Comparison of ENCODE assay signal across 19 mouse cellular contexts in genomic region chr12:112903941-112904340, GRCm38 (mm10). TPM values are rescaled to one million over a fixed set of nuclear protein-coding genes. Genes with fewer than 3 reads are reported as not detected.
DNase-seq lines count a peak whose midpoint lies in the region; ATAC-seq and TF ChIP-seq lines count a peak whose summit lies in the region.
"Had no signal": no experiment of that assay in that cellular context is flagged by ENCODE, and none has a peak within 500 bp of the region (broad histone marks: within the 10 kb centered on the region; RNA-seq: fewer than 3 reads in every experiment).

No protein-coding gene starts in this region.

- no peaks in the 10 kb centered on the region for H3K27me3 ChIP-seq in forebrain, embryonic 14.5 days (replicated peaks; ENCODE audit: control insufficient read depth, insufficient read depth, low read length)
- H3K27me3 ChIP-seq in forebrain, embryonic 15.5 days, result no peaks in the 10 kb centered on the region
- no peaks in the 10 kb centered on the region for H3K27me3 ChIP-seq in kidney, embryonic 16.5 days (ENCODE audit: insufficient read depth, low read length)
- H3K27me3 ChIP-seq in midbrain, embryonic 14.5 days (ENCODE audit: control insufficient read depth, insufficient read depth, low read length), result no peaks in the 10 kb centered on the region
- H3K27me3 ChIP-seq in midbrain, embryonic 10.5 days (ENCODE audit: low read depth, poor library complexity, severe bottlenecking), result no peaks in the 10 kb centered on the region
- no peaks in the 10 kb centered on the region for H3K27me3 ChIP-seq in myocyte (ENCODE audit: control insufficient read depth, insufficient read depth, insufficient read length)
- H3K27me3 ChIP-seq: hindbrain, embryonic 13.5 days; intestine, embryonic 15.5 days; limb, embryonic 12.5 days; neural tube, embryonic 15.5 days had no signal

- 63% methylated on average over 8 of the region's 8 CpGs for WGBS in forebrain, embryonic 14.5 days
- WGBS in forebrain, embryonic 15.5 days, result 60% methylated on average over 8 of the region's 8 CpGs
- 36% methylated on average over 8 of the region's 8 CpGs for WGBS in kidney, embryonic 16.5 days
- WGBS in midbrain, embryonic 14.5 days, result 74% methylated on average over 8 of the region's 8 CpGs
- WGBS in midbrain, embryonic 10.5 days, result 83% methylated on average over 8 of the region's 8 CpGs

- H3ac ChIP-seq in myocyte (ENCODE audit: control insufficient read depth, insufficient read length), result no peak overlapping the region

- no peak overlapping the region for H3K9ac ChIP-seq in forebrain, embryonic 14.5 days (ENCODE audit: low read length)
- H3K9ac ChIP-seq in forebrain, embryonic 15.5 days (replicated peaks), result no peak overlapping the region
- no peak overlapping the region for H3K9ac ChIP-seq in kidney, embryonic 16.5 days (replicated peaks; ENCODE audit: low read length)
- H3K9ac ChIP-seq in midbrain, embryonic 14.5 days (replicated peaks; ENCODE audit: low read length), result no peak overlapping the region
- H3K9ac ChIP-seq: hindbrain, embryonic 13.5 days; intestine, embryonic 15.5 days; liver, embryonic 14.5 days; neural tube, embryonic 15.5 days had no signal

- peak; percentile 28 for DNase-seq in forebrain, embryonic 14.5 days (ENCODE audit: low spot score)
- no peak for DNase-seq in kidney, postnatal 36 days
- peak; percentile 19 for DNase-seq in midbrain, embryonic 14.5 days
- no peak for DNase-seq in midbrain, embryonic 10.5 days (ENCODE audit: low spot score)
- no peak for DNase-seq in B cell, adult 2 months
- DNase-seq: cerebellum, adult 2 months; right cerebral cortex, adult 18-20 months; spleen, adult 18-20 months had no signal

- H3K9me3 ChIP-seq in forebrain, embryonic 14.5 days (replicated peaks; ENCODE audit: control insufficient read depth, low read length), result no peaks in the 10 kb centered on the region
- H3K9me3 ChIP-seq in forebrain, embryonic 15.5 days, result no peaks in the 10 kb centered on the region
- H3K9me3 ChIP-seq in kidney, embryonic 16.5 days (ENCODE audit: low read length), result no peaks in the 10 kb centered on the region
- no peaks in the 10 kb centered on the region for H3K9me3 ChIP-seq in midbrain, embryonic 14.5 days (ENCODE audit: control insufficient read depth, low read length)
- H3K9me3 ChIP-seq in midbrain, embryonic 10.5 days (replicated peaks), result no peaks in the 10 kb centered on the region
- H3K9me3 ChIP-seq: hindbrain, embryonic 13.5 days; intestine, embryonic 15.5 days; limb, embryonic 12.5 days; neural tube, embryonic 15.5 days had no signal

- no peak overlapping the region for H3K4me2 ChIP-seq in forebrain, embryonic 14.5 days (ENCODE audit: low read length)
- no peak overlapping the region for H3K4me2 ChIP-seq in forebrain, embryonic 15.5 days (replicated peaks)
- H3K4me2 ChIP-seq in kidney, embryonic 16.5 days (replicated peaks; ENCODE audit: low read depth, low read length), result no peak overlapping the region
- no peak overlapping the region for H3K4me2 ChIP-seq in midbrain, embryonic 14.5 days (ENCODE audit: low read length)
- H3K4me2 ChIP-seq in myocyte (ENCODE audit: low read depth), result no peak overlapping the region
- H3K4me2 ChIP-seq: hindbrain, embryonic 13.5 days; intestine, embryonic 15.5 days; limb, embryonic 12.5 days; neural tube, embryonic 15.5 days had no signal

- no peak overlapping the region for H3K4me3 ChIP-seq in forebrain, embryonic 14.5 days (ENCODE audit: low read depth, low read length)
- H3K4me3 ChIP-seq in forebrain, embryonic 15.5 days, result no peak overlapping the region
- no peak overlapping the region for H3K4me3 ChIP-seq in kidney, embryonic 16.5 days (ENCODE audit: low read length)
- H3K4me3 ChIP-seq in midbrain, embryonic 14.5 days (replicated peaks; ENCODE audit: low read depth, low read length), result no peak overlapping the region
- no peak overlapping the region for H3K4me3 ChIP-seq in midbrain, embryonic 10.5 days
- no peak overlapping the region for H3K4me3 ChIP-seq in myocyte
- H3K4me3 ChIP-seq: erythroblast, embryonic 14.5 days; hindbrain, embryonic 13.5 days; intestine, embryonic 15.5 days; layer of hippocampus, adult 2 months; limb, embryonic 12.5 days; neural tube, embryonic 15.5 days had no signal

- H3K79me2 ChIP-seq in myocyte (ENCODE audit: control insufficient read depth, insufficient read depth), result no peaks in the 10 kb centered on the region

- TF ChIP-seq POLR2A in myocyte (IDR thresholded peaks at IDR 0.05; ENCODE audit: insufficient read length, low read depth), result no peak

- H3K4me1 ChIP-seq in forebrain, embryonic 14.5 days (ENCODE audit: control insufficient read depth, insufficient read depth, low read length), result no peaks in the 10 kb centered on the region
- no peaks in the 10 kb centered on the region for H3K4me1 ChIP-seq in forebrain, embryonic 15.5 days
- H3K4me1 ChIP-seq in kidney, embryonic 16.5 days (ENCODE audit: insufficient read depth, low read length), result no peaks in the 10 kb centered on the region
- no peaks in the 10 kb centered on the region for H3K4me1 ChIP-seq in midbrain, embryonic 14.5 days (ENCODE audit: control insufficient read depth, insufficient read depth, low read length)
- H3K4me1 ChIP-seq in midbrain, embryonic 10.5 days, result no peaks in the 10 kb centered on the region
- H3K4me1 ChIP-seq: intestine, embryonic 15.5 days; limb, embryonic 12.5 days had no signal

- H3K36me3 ChIP-seq in forebrain, embryonic 14.5 days (ENCODE audit: control insufficient read depth, insufficient read depth, low read length), result peaks cover 13% of the 10 kb centered on the region; the same call in 1 of the 2 replicates
- peaks cover 16% of the 10 kb centered on the region for H3K36me3 ChIP-seq in forebrain, embryonic 15.5 days
- H3K36me3 ChIP-seq in kidney, embryonic 16.5 days (ENCODE audit: insufficient read depth, low read length), result peaks cover 3% of the 10 kb centered on the region; the same call in 1 of the 2 replicates
- H3K36me3 ChIP-seq in midbrain, embryonic 14.5 days (ENCODE audit: control insufficient read depth, insufficient read depth, low read length), result peaks cover 40% of the 10 kb centered on the region
- H3K36me3 ChIP-seq in midbrain, embryonic 10.5 days, result peaks cover 11% of the 10 kb centered on the region
- no peaks in the 10 kb centered on the region for H3K36me3 ChIP-seq in myocyte (ENCODE audit: control insufficient read depth, insufficient read depth)
- H3K36me3 ChIP-seq: intestine, embryonic 15.5 days had no signal

- no peak for ATAC-seq in forebrain, embryonic 14.5 days
- no peak for ATAC-seq in forebrain, embryonic 15.5 days (replicated peaks)
- peak; percentile 49; the same call in 1 of the 2 replicates for ATAC-seq in kidney, embryonic 16.5 days (ENCODE audit: low FRiP score, low TSS enrichment)
- ATAC-seq in midbrain, embryonic 14.5 days (ENCODE audit: low FRiP score, low TSS enrichment), result no peak
- ATAC-seq: forebrain, embryonic 16.5 days; intestine, embryonic 15.5 days had no signal

- no peak overlapping the region for H3K27ac ChIP-seq in forebrain, embryonic 14.5 days (ENCODE audit: low read depth, low read length)
- no peak overlapping the region for H3K27ac ChIP-seq in forebrain, embryonic 15.5 days (replicated peaks)
- no peak overlapping the region for H3K27ac ChIP-seq in kidney, embryonic 16.5 days (ENCODE audit: low read length)
- no peak overlapping the region for H3K27ac ChIP-seq in midbrain, embryonic 14.5 days (replicated peaks; ENCODE audit: low read depth, low read length)
- no peak overlapping the region for H3K27ac ChIP-seq in midbrain, embryonic 10.5 days (replicated peaks)
- H3K27ac ChIP-seq: hindbrain, embryonic 13.5 days; intestine, embryonic 15.5 days; layer of hippocampus, adult 2 months; limb, embryonic 12.5 days; liver, embryonic 14.5 days; neural tube, embryonic 15.5 days had no signal

TF ChIP-seq in myocyte, 11 proteins besides CTCF, POLR2A, EP300 and RAD21:
- no peak for TF ChIP-seq SRF (IDR thresholded peaks at IDR 0.05; ENCODE audit: control insufficient read depth, insufficient read length, low read depth)
- TF ChIP-seq MYOD1 (IDR thresholded peaks at IDR 0.05; ENCODE audit: control insufficient read depth in 1 of 3, insufficient read length in 2 of 3, low read depth in 2 of 3), result no peak
- TF ChIP-seq USF1 (IDR thresholded peaks at IDR 0.05; ENCODE audit: low read depth), result no peak
- TF ChIP-seq POLR2AphosphoS2 (IDR thresholded peaks at IDR 0.05; ENCODE audit: insufficient read length, low read depth), result peak; percentile 54
TF ChIP-seq in myocyte: peak in this region for 1.

RNA-seq across cellular contexts. Expression of gene Jag2, which starts 25.6 kb away (rescaled TPM):
- polyA plus RNA-seq in forebrain, embryonic 14.5 days (2014; fragmentation: Nextera tagmentation; extraction: Ambion mirVana), result 5.3 and 7.5 TPM in 2 replicates
- 8.3 and 9.1 TPM in 2 replicates for polyA plus RNA-seq in forebrain, embryonic 15.5 days (2015; fragmentation: Nextera tagmentation; extraction: Ambion mirVana)
- polyA plus RNA-seq in kidney, embryonic 16.5 days (2015; fragmentation: Nextera tagmentation; extraction: Ambion mirVana), result 2.2 and 2.5 TPM in 2 replicates
- polyA plus RNA-seq in midbrain, embryonic 14.5 days (2014; fragmentation: Nextera tagmentation; extraction: Ambion mirVana), result 15.1 and 18.5 TPM in 2 replicates
- polyA plus RNA-seq in midbrain, embryonic 10.5 days (2016; fragmentation: Nextera tagmentation; extraction: Ambion mirVana), result 2.4 and 2.8 TPM in 2 replicates
- polyA plus RNA-seq in myocyte (2012; fragmentation: generic; extraction: Trizol), result 51.8 TPM
- polyA plus RNA-seq: erythroblast, embryonic 14.5 days had no signal

RNA-seq across cellular contexts. Expression of gene Gpr132, which starts 35.9 kb away (rescaled TPM):
- not detected in 2 replicates for polyA plus RNA-seq in forebrain, embryonic 14.5 days (2014; fragmentation: Nextera tagmentation; extraction: Ambion mirVana)
- polyA plus RNA-seq in forebrain, embryonic 15.5 days (2015; fragmentation: Nextera tagmentation; extraction: Ambion mirVana), result not detected in 2 replicates
- 0.15 and 0.22 TPM in 2 replicates for polyA plus RNA-seq in kidney, embryonic 16.5 days (2015; fragmentation: Nextera tagmentation; extraction: Ambion mirVana)
- 0.08 TPM in 1 of 2 replicates, not detected in the other for polyA plus RNA-seq in midbrain, embryonic 14.5 days (2014; fragmentation: Nextera tagmentation; extraction: Ambion mirVana)
- not detected in 2 replicates for polyA plus RNA-seq in midbrain, embryonic 10.5 days (2016; fragmentation: Nextera tagmentation; extraction: Ambion mirVana)
- polyA plus RNA-seq in myocyte (2012; fragmentation: generic; extraction: Trizol), result 0.02 TPM
- polyA plus RNA-seq: forebrain, embryonic 16.5 days; hindbrain, embryonic 13.5 days; limb, embryonic 12.5 days had no signal

RNA-seq across cellular contexts. Expression of gene Nudt14, which starts 38.0 kb away (rescaled TPM):
- 62.8 and 75.9 TPM in 2 replicates for polyA plus RNA-seq in forebrain, embryonic 14.5 days (2014; fragmentation: Nextera tagmentation; extraction: Ambion mirVana)
- 59.0 and 63.2 TPM in 2 replicates for polyA plus RNA-seq in forebrain, embryonic 15.5 days (2015; fragmentation: Nextera tagmentation; extraction: Ambion mirVana)
- 99.1 and 104 TPM in 2 replicates for polyA plus RNA-seq in kidney, embryonic 16.5 days (2015; fragmentation: Nextera tagmentation; extraction: Ambion mirVana)
- polyA plus RNA-seq in midbrain, embryonic 14.5 days (2014; fragmentation: Nextera tagmentation; extraction: Ambion mirVana), result 53.2 and 59.4 TPM in 2 replicates
- polyA plus RNA-seq in midbrain, embryonic 10.5 days (2016; fragmentation: Nextera tagmentation; extraction: Ambion mirVana), result 66.4 and 76.4 TPM in 2 replicates
- polyA plus RNA-seq in myocyte (2012; fragmentation: generic; extraction: Trizol), result 94.9 TPM

Comparison
In these comparisons a context has a peak if more than half of its experiments do, and no peak if none do; other contexts are left out.
1. DNase-seq: peak in forebrain, embryonic 14.5 days (single experiment) and midbrain, embryonic 14.5 days (single experiment); none in kidney, postnatal 36 days (0 of 2), midbrain, embryonic 10.5 days (single experiment) and B cell, adult 2 months (0 of 2).